Mouse (Mus musculus): ENCODE results near the gene Olfr544. TPM values are rescaled to one million over a fixed set of nuclear protein-coding genes. Genes with fewer than 3 reads are reported as not detected.

Gene Olfr544
- total RNA-seq (2023) = not detected

DNA sequence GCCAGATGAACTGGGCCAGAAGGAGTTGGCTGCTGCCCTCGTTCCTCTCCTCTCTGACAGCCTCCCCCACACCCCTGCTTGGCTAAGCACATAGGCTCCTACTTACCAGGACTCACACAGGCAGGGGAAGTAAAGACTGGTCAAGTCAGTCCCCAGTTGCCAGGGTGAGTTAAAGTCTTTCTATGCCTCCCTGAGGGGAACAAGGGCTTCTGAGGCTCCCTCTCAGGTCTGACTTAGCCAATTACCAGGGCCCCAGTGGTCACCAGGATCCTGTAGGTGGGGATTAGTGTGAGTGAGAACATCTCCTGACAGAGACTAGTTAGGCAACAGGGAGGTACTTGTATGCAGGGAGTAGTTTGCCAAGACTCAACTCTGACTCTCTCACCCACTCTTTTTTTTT lies at the start of gene Olfr544:
TSS of gene Olfr544 (minus strand) at position 153 of the 400 bp plus-strand sequence.

DNA sequence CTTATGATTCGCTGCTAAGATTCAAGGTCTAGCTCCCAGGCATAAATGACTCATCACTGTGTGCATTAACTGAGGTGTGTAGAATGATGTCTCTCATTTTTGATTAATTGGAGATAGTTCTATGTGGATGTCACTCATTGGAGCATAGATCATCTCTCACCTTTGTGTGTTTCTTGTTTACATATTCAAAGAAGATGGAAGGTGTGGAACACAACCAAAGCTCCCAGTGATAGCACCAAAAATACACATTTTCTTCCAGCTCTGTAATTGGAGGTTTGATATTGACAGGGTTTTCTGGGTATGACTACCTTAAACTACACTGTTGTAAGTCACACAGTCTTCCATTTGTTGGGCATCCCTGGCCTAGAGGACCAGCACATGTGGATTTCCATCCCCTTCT lies 46.3 kb upstream of the Olfr544 start, which contains the start of gene Olfr547:
TSS of gene Olfr547 (plus strand) at position 301 of the 400 bp plus-strand sequence.

DNA sequence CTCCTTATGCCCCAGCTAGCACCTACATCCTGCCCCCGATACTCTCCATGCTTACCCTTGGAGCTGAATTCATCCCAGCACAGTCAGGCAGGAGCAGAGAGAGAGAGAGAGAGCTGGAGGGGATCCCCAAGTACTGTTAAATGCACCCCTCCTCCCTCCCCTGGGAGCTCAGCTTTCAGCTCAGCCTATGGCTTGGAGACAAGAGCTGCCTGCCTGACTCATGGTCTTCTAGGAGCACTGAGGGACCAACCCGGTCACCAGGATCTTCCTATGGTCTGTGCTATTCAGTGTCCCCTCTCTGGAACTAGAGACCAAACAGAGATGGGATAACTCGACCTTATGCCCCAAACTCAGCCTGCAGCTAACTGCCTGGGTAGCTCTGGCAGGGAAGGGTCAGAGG lies 11.4 kb upstream of the Olfr544 start, which contains the start of gene Olfr545:
TSS of gene Olfr545 (minus strand) at position 101 of the 400 bp plus-strand sequence.

DNA sequence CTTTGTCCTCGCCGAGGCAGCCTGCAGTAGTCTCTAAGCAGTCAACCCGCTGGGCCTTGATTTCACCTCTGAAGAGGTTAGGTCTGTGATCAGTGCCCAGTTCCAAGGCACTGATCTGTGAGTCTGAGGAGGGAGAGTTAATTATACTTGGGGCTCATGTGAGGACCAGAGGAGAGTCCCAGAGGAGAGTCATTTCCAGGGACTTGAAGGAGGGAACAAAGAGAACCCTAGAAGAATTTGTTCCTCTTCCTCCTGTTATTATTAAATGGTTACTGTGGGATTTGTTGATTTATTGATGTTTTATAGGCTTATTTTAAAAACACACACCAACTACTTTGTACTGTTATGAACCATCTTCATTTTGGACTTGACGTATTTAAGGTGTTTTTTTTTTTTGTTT lies 6.5 kb downstream of the Olfr544 start, which contains the start of gene Olfr543:
TSS of gene Olfr543 (minus strand) at position 101 of the 400 bp plus-strand sequence.

DNA sequence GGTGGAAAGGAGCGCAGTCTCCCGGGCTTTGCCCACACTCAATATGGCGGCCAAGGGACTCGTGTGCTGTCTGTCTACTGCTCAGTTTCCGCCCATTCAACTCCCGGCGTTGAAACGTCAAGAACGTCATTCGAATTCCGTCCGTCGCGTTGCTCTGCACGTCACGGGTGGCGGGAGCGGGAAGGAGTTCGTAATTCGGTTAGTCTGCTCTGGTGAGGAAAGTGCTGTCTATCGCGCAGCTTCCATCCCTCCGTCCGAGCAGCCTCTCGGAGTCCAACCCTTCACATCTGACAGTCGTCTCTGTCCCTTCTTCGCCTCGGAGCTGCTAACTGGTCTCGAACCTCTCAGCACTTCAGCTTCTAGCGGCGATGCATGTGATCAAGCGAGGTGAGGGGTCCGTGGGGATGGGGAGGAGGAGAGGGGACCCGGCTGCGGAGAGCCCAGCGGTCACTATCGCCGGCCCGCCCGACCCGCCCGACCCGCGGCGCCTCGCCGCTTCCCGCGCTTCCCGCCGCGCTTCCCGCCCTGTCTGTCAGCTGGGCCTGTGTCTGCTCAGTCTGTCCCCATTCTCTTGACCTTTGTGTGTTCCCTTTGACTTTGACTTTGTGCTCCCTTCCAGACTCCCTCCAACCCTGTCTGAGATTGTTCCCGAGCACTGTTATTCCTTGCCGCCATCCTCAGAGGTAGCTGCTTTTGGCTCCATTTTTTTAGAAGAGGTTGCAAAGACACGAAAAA lies 46.3 kb downstream of the Olfr544 start, which contains the start of gene Rrm1:
TSS of gene Rrm1 (plus strand) at position 39 of the 735 bp plus-strand sequence.

Other genes with a start within 250 kb of the Olfr544 start
- 100 to 1,000 TPM; 434 to 437 TPM for gene Rhog, start 232.3 kb downstream of the Olfr544 start, total RNA-seq (2023)
- 10 to 100 TPM; 51.8 to 52.0 TPM for gene Stim1, start 220.5 kb downstream of the Olfr544 start, total RNA-seq (2023)
- 10 to 100 TPM; 12.5 to 12.7 TPM for gene Rrm1, start 46.6 kb downstream of the Olfr544 start, total RNA-seq (2023)
- not detected for gene Olfr543, start 6.6 kb downstream of the Olfr544 start, total RNA-seq (2023)
- not detected for gene Olfr545, start 11.3 kb upstream of the Olfr544 start, total RNA-seq (2023)
- not detected for gene Olfr547, start 46.4 kb upstream of the Olfr544 start, total RNA-seq (2023)
- gene Olfr548-ps1, start 52.6 kb upstream of the Olfr544 start, total RNA-seq (2023) = not detected
- gene Olfr549, start 61.6 kb upstream of the Olfr544 start, total RNA-seq (2023) = not detected
- gene Trim21, start 77.2 kb upstream of the Olfr544 start, total RNA-seq (2023) = 10 to 100 TPM; 19.9 to 20.8 TPM
- gene Olfr550, start 83.1 kb upstream of the Olfr544 start, total RNA-seq (2023) = not detected
- not detected for gene Olfr551, start 103.6 kb upstream of the Olfr544 start, total RNA-seq (2023)
- gene Olfr552, start 109.5 kb upstream of the Olfr544 start, total RNA-seq (2023) = not detected
- gene Olfr553, start 129.9 kb upstream of the Olfr544 start, total RNA-seq (2023) = not detected
- gene Olfr554, start 150.1 kb upstream of the Olfr544 start, total RNA-seq (2023) = not detected
- gene Olfr555, start 170.5 kb upstream of the Olfr544 start, total RNA-seq (2023) = not detected
- not detected for gene Olfr556, start 176.6 kb upstream of the Olfr544 start, total RNA-seq (2023)
- 1 to 10 TPM; 3.9 to 5.2 TPM for gene Trim68, start 199.0 kb upstream of the Olfr544 start, total RNA-seq (2023)
- gene Olfr557, start 207.6 kb upstream of the Olfr544 start, total RNA-seq (2023) = not detected
- gene Olfr558, start 213.9 kb upstream of the Olfr544 start, total RNA-seq (2023) = not detected
- gene Olfr33, start 230.8 kb upstream of the Olfr544 start, total RNA-seq (2023) = not detected
- not detected for gene Olfr559, start 239.2 kb upstream of the Olfr544 start, total RNA-seq (2023)